Mouse (Mus musculus): ENCODE results near the gene Gm7271. TPM values are rescaled to one million over a fixed set of nuclear protein-coding genes. Genes with fewer than 3 reads are reported as not detected.

Gm7271 gene
- 0.18 TPM in 1 of 2 replicates, not detected in the other for polyA plus RNA-seq (2012; rRNA removed)
- polyA plus RNA-seq (2014; fragmentation: Nextera tagmentation; extraction: Ambion mirVana): not detected in 2 replicates

- no peaks in the 10 kb centered on the region for H3K27me3 ChIP-seq (ENCODE audit: control insufficient read depth, insufficient read depth, low read length)
- no peaks in the 10 kb centered on the region for H3K9me3 ChIP-seq (ENCODE audit: control insufficient read depth, low read length)
- H3K4me2 ChIP-seq (replicated peaks; ENCODE audit: low read depth, low read length, severe bottlenecking): no peak within 1 kb of the TSS
- H3K27ac ChIP-seq (replicated peaks; ENCODE audit: low read depth, low read length): no peak within 1 kb of the TSS
- ATAC-seq (ENCODE audit: low FRiP score, low read depth) (no peak), DNase-seq (ENCODE audit: low spot score) (no peak)
- no peaks in the 10 kb centered on the region for H3K4me1 ChIP-seq (ENCODE audit: control insufficient read depth, insufficient read depth, low read length)
- no peak within 1 kb of the TSS for H3K4me3 ChIP-seq (replicated peaks; ENCODE audit: low read length)
- no peak for TF ChIP-seq POLR2A (IDR thresholded peaks at IDR 0.05; ENCODE audit: borderline replicate concordance, extremely low read depth, insufficient read depth, insufficient read length)
- no peaks in the 10 kb centered on the region for H3K36me3 ChIP-seq (ENCODE audit: control insufficient read depth, insufficient read depth, low read length)
- 53% methylated on average over 5 of the region's 5 CpGs for WGBS
- H3K9ac ChIP-seq (ENCODE audit: low read depth, low read length, severe bottlenecking): no peak within 1 kb of the TSS
Observed at GRCm38 (mm10) chr5:76483811-76484210, at the start of gene Gm7271. Gm7271 (plus strand) TSS chr5:76484040.

GRCm38 (mm10) chr5:76437100-76437499 lies 46.7 kb upstream of the Gm7271 start:
- no peak overlapping the region for H3K27ac ChIP-seq (replicated peaks; ENCODE audit: low read depth, low read length)
- TF ChIP-seq POLR2A (IDR thresholded peaks at IDR 0.05; ENCODE audit: borderline replicate concordance, extremely low read depth, insufficient read depth, insufficient read length): no peak
- H3K4me3 ChIP-seq (replicated peaks; ENCODE audit: low read length): no peak overlapping the region
- DNase-seq (ENCODE audit: low spot score) (no peak), ATAC-seq (ENCODE audit: low FRiP score, low read depth) (no peak)
- WGBS: 84% methylated on average over 5 of the region's 5 CpGs
- no peak overlapping the region for H3K4me2 ChIP-seq (replicated peaks; ENCODE audit: low read depth, low read length, severe bottlenecking)
- no peaks in the 10 kb centered on the region for H3K36me3 ChIP-seq (ENCODE audit: control insufficient read depth, insufficient read depth, low read length)
- no peaks in the 10 kb centered on the region for H3K4me1 ChIP-seq (ENCODE audit: control insufficient read depth, insufficient read depth, low read length)
- no peaks in the 10 kb centered on the region for H3K9me3 ChIP-seq (ENCODE audit: control insufficient read depth, low read length)
- no peak overlapping the region for H3K9ac ChIP-seq (ENCODE audit: low read depth, low read length, severe bottlenecking)
- no peaks in the 10 kb centered on the region for H3K27me3 ChIP-seq (ENCODE audit: control insufficient read depth, insufficient read depth, low read length)

- Histone ChIP-seq H3K27ac (replicated peaks; ENCODE audit: low read depth, low read length) (no peak overlapping the region), H3K4me1 (ENCODE audit: control insufficient read depth, insufficient read depth, low read length) (no peaks in the 10 kb centered on the region), H3K27me3 (ENCODE audit: control insufficient read depth, insufficient read depth, low read length) (no peaks in the 10 kb centered on the region), H3K9ac (ENCODE audit: low read depth, low read length, severe bottlenecking) (no peak overlapping the region), H3K36me3 (ENCODE audit: control insufficient read depth, insufficient read depth, low read length) (no peaks in the 10 kb centered on the region), H3K4me3 (replicated peaks; ENCODE audit: low read length) (no peak overlapping the region), H3K4me2 (replicated peaks; ENCODE audit: low read depth, low read length, severe bottlenecking) (no peak overlapping the region), H3K9me3 (ENCODE audit: control insufficient read depth, low read length) (no peaks in the 10 kb centered on the region)
- WGBS: 89% methylated on average over 8 of the region's 8 CpGs
- no peak for TF ChIP-seq POLR2A (IDR thresholded peaks at IDR 0.05; ENCODE audit: borderline replicate concordance, extremely low read depth, insufficient read depth, insufficient read length)
- no peak for DNase-seq (ENCODE audit: low spot score)
- ATAC-seq (ENCODE audit: low FRiP score, low read depth): no peak
Observed at GRCm38 (mm10) chr5:76437696-76438095, 46.1 kb upstream of the Gm7271 start.

GRCm38 (mm10) chr5:76441431-76441830 lies 42.4 kb upstream of the Gm7271 start:
- Histone ChIP-seq H3K27ac (replicated peaks; ENCODE audit: low read depth, low read length) (no peak overlapping the region), H3K4me2 (replicated peaks; ENCODE audit: low read depth, low read length, severe bottlenecking) (no peak overlapping the region), H3K36me3 (ENCODE audit: control insufficient read depth, insufficient read depth, low read length) (no peaks in the 10 kb centered on the region), H3K9ac (ENCODE audit: low read depth, low read length, severe bottlenecking) (no peak overlapping the region), H3K27me3 (ENCODE audit: control insufficient read depth, insufficient read depth, low read length) (no peaks in the 10 kb centered on the region), H3K4me1 (ENCODE audit: control insufficient read depth, insufficient read depth, low read length) (no peaks in the 10 kb centered on the region), H3K4me3 (replicated peaks; ENCODE audit: low read length) (no peak overlapping the region), H3K9me3 (ENCODE audit: control insufficient read depth, low read length) (no peaks in the 10 kb centered on the region)
- TF ChIP-seq POLR2A (IDR thresholded peaks at IDR 0.05; ENCODE audit: borderline replicate concordance, extremely low read depth, insufficient read depth, insufficient read length): no peak
- DNase-seq (ENCODE audit: low spot score) (no peak), ATAC-seq (ENCODE audit: low FRiP score, low read depth) (no peak)
- WGBS: 78% methylated on average over 4 of the region's 4 CpGs

GRCm38 (mm10) chr5:76474931-76475330 lies 8.9 kb upstream of the Gm7271 start:
- DNase-seq (ENCODE audit: low spot score) (no peak), ATAC-seq (ENCODE audit: low FRiP score, low read depth) (no peak)
- H3K9ac ChIP-seq (ENCODE audit: low read depth, low read length, severe bottlenecking): no peak overlapping the region
- no peak for TF ChIP-seq POLR2A (IDR thresholded peaks at IDR 0.05; ENCODE audit: borderline replicate concordance, extremely low read depth, insufficient read depth, insufficient read length)
- H3K4me3 ChIP-seq (replicated peaks; ENCODE audit: low read length): no peak overlapping the region
- H3K4me2 ChIP-seq (replicated peaks; ENCODE audit: low read depth, low read length, severe bottlenecking): no peak overlapping the region
- no peaks in the 10 kb centered on the region for H3K27me3 ChIP-seq (ENCODE audit: control insufficient read depth, insufficient read depth, low read length)
- H3K4me1 ChIP-seq (ENCODE audit: control insufficient read depth, insufficient read depth, low read length): no peaks in the 10 kb centered on the region
- H3K9me3 ChIP-seq (ENCODE audit: control insufficient read depth, low read length): no peaks in the 10 kb centered on the region
- WGBS: 78% methylated on average over 2 of the region's 2 CpGs
- H3K27ac ChIP-seq (replicated peaks; ENCODE audit: low read depth, low read length): no peak overlapping the region
- H3K36me3 ChIP-seq (ENCODE audit: control insufficient read depth, insufficient read depth, low read length): no peaks in the 10 kb centered on the region

- TF ChIP-seq POLR2A (IDR thresholded peaks at IDR 0.05; ENCODE audit: borderline replicate concordance, extremely low read depth, insufficient read depth, insufficient read length): no peak
Observed at GRCm38 (mm10) chr5:76476873-76477272, 7.0 kb upstream of the Gm7271 start.

More at GRCm38 (mm10) chr5:76476873-76477272, 7.0 kb upstream of the Gm7271 start:
- H3K27ac ChIP-seq (replicated peaks; ENCODE audit: low read depth, low read length): no peak overlapping the region
- WGBS: 68% methylated on average over 4 of the region's 4 CpGs
- ATAC-seq (ENCODE audit: low FRiP score, low read depth) (peak; percentile 44; the same call in 1 of the 2 replicates), DNase-seq (ENCODE audit: low spot score) (peak; percentile 18)
- no peaks in the 10 kb centered on the region for H3K36me3 ChIP-seq (ENCODE audit: control insufficient read depth, insufficient read depth, low read length)
- H3K4me1 ChIP-seq (ENCODE audit: control insufficient read depth, insufficient read depth, low read length): no peaks in the 10 kb centered on the region
- no peak overlapping the region for H3K9ac ChIP-seq (ENCODE audit: low read depth, low read length, severe bottlenecking)
- no peak overlapping the region for H3K4me3 ChIP-seq (replicated peaks; ENCODE audit: low read length)
- H3K27me3 ChIP-seq (ENCODE audit: control insufficient read depth, insufficient read depth, low read length): no peaks in the 10 kb centered on the region
- no peaks in the 10 kb centered on the region for H3K9me3 ChIP-seq (ENCODE audit: control insufficient read depth, low read length)
- no peak overlapping the region for H3K4me2 ChIP-seq (replicated peaks; ENCODE audit: low read depth, low read length, severe bottlenecking)
